11 mouse cellular contexts compared by ENCODE assay signal in the genomic region with DNA sequence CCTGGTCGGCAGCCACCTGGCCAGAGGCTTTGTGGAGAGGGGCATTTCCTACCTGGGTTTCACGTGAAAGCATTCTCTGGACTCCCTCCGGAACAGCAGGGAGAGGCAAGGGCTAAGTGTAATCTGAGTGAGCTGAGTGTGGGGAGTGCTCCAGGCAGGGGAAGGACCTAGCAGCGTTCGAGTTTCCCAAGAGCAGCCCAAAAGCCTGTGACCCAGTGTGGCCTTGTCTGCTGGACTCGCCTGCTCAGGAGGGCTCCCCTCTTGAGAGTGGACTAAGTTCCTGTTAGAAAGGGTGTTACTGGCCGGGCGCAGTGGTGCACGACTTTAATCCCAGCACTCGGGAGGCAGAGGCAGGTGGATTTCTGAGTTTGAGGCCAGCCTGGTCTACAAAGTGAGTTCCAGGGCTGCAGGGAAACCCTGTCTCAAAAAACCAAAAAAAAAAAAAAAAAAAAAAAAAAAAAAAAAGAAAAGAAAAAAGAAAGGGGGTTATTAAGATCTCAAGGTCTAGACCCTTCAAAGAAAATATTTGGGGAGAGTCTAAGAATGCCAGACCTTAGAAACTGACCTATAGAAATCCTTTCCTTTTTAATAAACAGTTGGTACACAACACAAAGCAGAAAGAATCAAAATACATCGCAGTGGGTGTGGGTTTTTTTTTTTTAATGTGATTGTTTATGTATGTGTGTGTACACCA. TPM values are rescaled to one million over a fixed set of nuclear protein-coding genes. Genes with fewer than 3 reads are reported as not detected.
DNase-seq lines count a peak whose midpoint lies in the region; ATAC-seq and TF ChIP-seq lines count a peak whose summit lies in the region.
"Had no signal": no experiment of that assay in that cellular context is flagged by ENCODE, and none has a peak within 500 bp of the region (broad histone marks: within the 10 kb centered on the region; RNA-seq: fewer than 3 reads in every experiment).

No protein-coding gene starts in this region.

- no peak for TF ChIP-seq CTCF in cerebellum, adult 2 months (IDR thresholded peaks at IDR 0.05; ENCODE audit: borderline replicate concordance, insufficient read depth, low read depth, low read length)
- TF ChIP-seq CTCF in lung, embryonic 14.5 days (IDR thresholded peaks at IDR 0.05; ENCODE audit: low read depth) = no peak

- no peak overlapping the region for H3K9ac ChIP-seq in lung, embryonic 14.5 days
- no peak overlapping the region for H3K9ac ChIP-seq in hindbrain, embryonic 15.5 days
- no peak overlapping the region for H3K9ac ChIP-seq in neural tube, embryonic 15.5 days (replicated peaks)

- ATAC-seq in lung, embryonic 14.5 days (ENCODE audit: insufficient read depth) = no peak
- ATAC-seq in hindbrain, embryonic 15.5 days (ENCODE audit: low FRiP score, low read depth) = no peak
- ATAC-seq in neural tube, embryonic 15.5 days (ENCODE audit: low FRiP score) = no peak

- peaks cover 2% of the 10 kb centered on the region; the same call in 1 of the 2 replicates for H3K4me1 ChIP-seq in cerebellum, adult 2 months (ENCODE audit: control insufficient read depth, insufficient read depth, low read length)
- H3K4me1 ChIP-seq in lung, embryonic 14.5 days (ENCODE audit: insufficient read depth) = no peaks in the 10 kb centered on the region
- H3K4me1 ChIP-seq in hindbrain, embryonic 15.5 days (replicated peaks) = peaks cover 17% of the 10 kb centered on the region
- H3K4me1 ChIP-seq in neural tube, embryonic 15.5 days = peaks cover 19% of the 10 kb centered on the region

- WGBS in cerebellum, adult 2 months = 60% methylated on average over 11 of the region's 11 CpGs
- WGBS in lung, embryonic 14.5 days = 44% methylated on average over 11 of the region's 11 CpGs
- WGBS in hindbrain, embryonic 15.5 days = 59% methylated on average over 11 of the region's 11 CpGs
- WGBS in neural tube, embryonic 15.5 days = 62% methylated on average over 11 of the region's 11 CpGs

- no peak overlapping the region for H3K4me2 ChIP-seq in lung, embryonic 14.5 days
- H3K4me2 ChIP-seq in hindbrain, embryonic 15.5 days = peak overlapping the region; percentile 55
- peak overlapping the region; percentile 71 for H3K4me2 ChIP-seq in neural tube, embryonic 15.5 days

- TF ChIP-seq POLR2A in cerebellum, adult 2 months (IDR thresholded peaks at IDR 0.05; ENCODE audit: borderline replicate concordance, insufficient read depth, low read length) = no peak

- H3K36me3 ChIP-seq in lung, embryonic 14.5 days (ENCODE audit: insufficient read depth) = peaks cover 43% of the 10 kb centered on the region
- H3K36me3 ChIP-seq in hindbrain, embryonic 15.5 days = peaks cover 27% of the 10 kb centered on the region
- H3K36me3 ChIP-seq in neural tube, embryonic 15.5 days = peaks cover 32% of the 10 kb centered on the region

- H3K27me3 ChIP-seq in cerebellum, adult 2 months (ENCODE audit: control insufficient read depth, insufficient read depth, low read length) = no peaks in the 10 kb centered on the region
- H3K27me3 ChIP-seq in lung, embryonic 14.5 days (ENCODE audit: insufficient read depth, low read length) = no peaks in the 10 kb centered on the region
- no peaks in the 10 kb centered on the region for H3K27me3 ChIP-seq in hindbrain, embryonic 15.5 days
- no peaks in the 10 kb centered on the region for H3K27me3 ChIP-seq in neural tube, embryonic 15.5 days (replicated peaks)

- DNase-seq in cerebellum, adult 2 months = no peak
- no peak for DNase-seq in cerebellum, postnatal 14 days
- DNase-seq in lung, embryonic 14.5 days = peak; percentile 23
- DNase-seq in lung, postnatal 4 days = no peak
- no peak for DNase-seq in right cerebral cortex, adult 18-20 months
- DNase-seq in layer of hippocampus, adult 11-12 months (ENCODE audit: low spot score) = no peak
- DNase-seq: kidney, adult 18-20 months; right cerebral cortex, postnatal 4 days had no signal

- no peaks in the 10 kb centered on the region for H3K9me3 ChIP-seq in lung, embryonic 14.5 days (ENCODE audit: low read depth, low read length)
- no peaks in the 10 kb centered on the region for H3K9me3 ChIP-seq in hindbrain, embryonic 15.5 days
- no peaks in the 10 kb centered on the region for H3K9me3 ChIP-seq in neural tube, embryonic 15.5 days (replicated peaks)

- peak overlapping the region; percentile 94; the same call in 1 of the 2 replicates for H3K27ac ChIP-seq in cerebellum, adult 2 months (ENCODE audit: insufficient read depth, low read length)
- peak overlapping the region; percentile 87 for H3K27ac ChIP-seq in lung, embryonic 14.5 days (ENCODE audit: low read depth)
- peak overlapping the region; percentile 92 for H3K27ac ChIP-seq in hindbrain, embryonic 15.5 days (replicated peaks)
- H3K27ac ChIP-seq in neural tube, embryonic 15.5 days (replicated peaks) = peak overlapping the region; percentile 94

- H3K4me3 ChIP-seq in cerebellum, adult 2 months (replicated peaks; ENCODE audit: insufficient read depth, low read depth, low read length) = no peak overlapping the region
- H3K4me3 ChIP-seq in lung, embryonic 14.5 days (ENCODE audit: low read depth, low read length) = no peak overlapping the region
- H3K4me3 ChIP-seq in hindbrain, embryonic 15.5 days = no peak overlapping the region
- no peak overlapping the region for H3K4me3 ChIP-seq in neural tube, embryonic 15.5 days (replicated peaks)

RNA-seq across cellular contexts. Expression of a gene that starts 1.0 kb away (rescaled TPM):
- 117 TPM in 2 replicates for polyA plus RNA-seq in cerebellum, adult 2 months (2012; rRNA removed)
- polyA plus RNA-seq in lung, embryonic 14.5 days (2014; fragmentation: Nextera tagmentation; extraction: Ambion mirVana) = 6.1 and 6.8 TPM in 2 replicates
- polyA plus RNA-seq in hindbrain, embryonic 15.5 days (2015; fragmentation: Nextera tagmentation; extraction: Ambion mirVana) = 32.4 and 38.8 TPM in 2 replicates
- polyA plus RNA-seq in neural tube, embryonic 15.5 days (2015; fragmentation: Nextera tagmentation; extraction: Ambion mirVana) = 41.8 and 47.2 TPM in 2 replicates

RNA-seq across cellular contexts. Expression of a gene that starts 40.8 kb away (rescaled TPM):
- polyA plus RNA-seq in cerebellum, adult 2 months (2012; rRNA removed) = 74.9 and 78.5 TPM in 2 replicates
- polyA plus RNA-seq in lung, embryonic 14.5 days (2014; fragmentation: Nextera tagmentation; extraction: Ambion mirVana) = 110 and 123 TPM in 2 replicates
- 152 and 173 TPM in 2 replicates for polyA plus RNA-seq in hindbrain, embryonic 15.5 days (2015; fragmentation: Nextera tagmentation; extraction: Ambion mirVana)
- 136 and 143 TPM in 2 replicates for polyA plus RNA-seq in neural tube, embryonic 15.5 days (2015; fragmentation: Nextera tagmentation; extraction: Ambion mirVana)

RNA-seq across cellular contexts. Expression of a gene that starts 44.4 kb away (rescaled TPM):
- 0.98 and 1.1 TPM in 2 replicates for polyA plus RNA-seq in cerebellum, adult 2 months (2012; rRNA removed)
- polyA plus RNA-seq in lung, embryonic 14.5 days (2014; fragmentation: Nextera tagmentation; extraction: Ambion mirVana) = 0.84 and 0.85 TPM in 2 replicates
- polyA plus RNA-seq in hindbrain, embryonic 15.5 days (2015; fragmentation: Nextera tagmentation; extraction: Ambion mirVana) = 0.60 and 0.69 TPM in 2 replicates
- polyA plus RNA-seq in neural tube, embryonic 15.5 days (2015; fragmentation: Nextera tagmentation; extraction: Ambion mirVana) = 0.49 and 0.69 TPM in 2 replicates
- polyA plus RNA-seq: adrenal gland, adult 2 months had no signal

RNA-seq across cellular contexts. Expression of a gene that starts 57.4 kb away (rescaled TPM):
- 234 and 281 TPM in 2 replicates for polyA plus RNA-seq in cerebellum, adult 2 months (2012; rRNA removed)
- 663 and 721 TPM in 2 replicates for polyA plus RNA-seq in lung, embryonic 14.5 days (2014; fragmentation: Nextera tagmentation; extraction: Ambion mirVana)
- 296 and 312 TPM in 2 replicates for polyA plus RNA-seq in hindbrain, embryonic 15.5 days (2015; fragmentation: Nextera tagmentation; extraction: Ambion mirVana)
- polyA plus RNA-seq in neural tube, embryonic 15.5 days (2015; fragmentation: Nextera tagmentation; extraction: Ambion mirVana) = 314 and 372 TPM in 2 replicates
